Mouse (Mus musculus): ENCODE data around the gene Bex1. TPM values are rescaled to one million over a fixed set of nuclear protein-coding genes. Genes with fewer than 3 reads are reported as not detected.

Gene Bex1
- polyA plus RNA-seq, 1 experiment from 2014 or later, result 140 TPM

- ATAC-seq (ENCODE audit: low read depth), result no peak
- Histone ChIP-seq H3K4me3 (ENCODE audit: low read depth, low read length) (no peak overlapping the region), H3K4me2 (ENCODE audit: low read depth, low read length) (no peak overlapping the region), H3K36me3 (ENCODE audit: control insufficient read depth, insufficient read depth, low read length) (no peaks in the 10 kb centered on the region), H3K27ac (replicated peaks; ENCODE audit: low read depth, low read length) (no peak overlapping the region), H3K4me1 (ENCODE audit: control insufficient read depth, insufficient read depth, low read length) (no peaks in the 10 kb centered on the region), H3K9ac (ENCODE audit: low read depth, low read length) (no peak overlapping the region), H3K27me3 (replicated peaks; ENCODE audit: control insufficient read depth, insufficient read depth, low read length) (no peaks in the 10 kb centered on the region; the same call in 1 of the 2 replicates), H3K9me3 (ENCODE audit: control insufficient read depth, low read length) (no peaks in the 10 kb centered on the region)
- peak; percentile 18 for DNase-seq (ENCODE audit: low spot score)
- 59% methylated on average over 3 of the region's 3 CpGs for WGBS
These were observed 22.8 kb upstream of the Bex1 start for GRCm38 (mm10) chrX:136238118-136238517.

- ATAC-seq (ENCODE audit: low read depth) (no peak), DNase-seq (ENCODE audit: low spot score) (peak; percentile 44)
- peaks cover 5% of the 10 kb centered on the region for H3K27me3 ChIP-seq (replicated peaks; ENCODE audit: control insufficient read depth, insufficient read depth, low read length)
These were observed 12.5 kb upstream of the Bex1 start for GRCm38 (mm10) chrX:136227768-136228167.

GRCm38 (mm10) chrX:136223714-136224113 lies 8.4 kb upstream of the Bex1 start:
- H3K4me2 ChIP-seq (ENCODE audit: low read depth, low read length), result no peak overlapping the region
- no peaks in the 10 kb centered on the region for H3K9me3 ChIP-seq (ENCODE audit: control insufficient read depth, low read length)
- H3K27ac ChIP-seq (replicated peaks; ENCODE audit: low read depth, low read length), result no peak overlapping the region
- H3K9ac ChIP-seq (ENCODE audit: low read depth, low read length), result no peak overlapping the region
- peak; percentile 28 for DNase-seq (ENCODE audit: low spot score)
- no peaks in the 10 kb centered on the region for H3K36me3 ChIP-seq (ENCODE audit: control insufficient read depth, insufficient read depth, low read length)
- ATAC-seq (ENCODE audit: low read depth), result peak; percentile 47; the same call in 1 of the 2 replicates
- H3K4me1 ChIP-seq (ENCODE audit: control insufficient read depth, insufficient read depth, low read length), result no peaks in the 10 kb centered on the region
- WGBS, result 63% methylated on average over 6 of the region's 6 CpGs
- H3K27me3 ChIP-seq (replicated peaks; ENCODE audit: control insufficient read depth, insufficient read depth, low read length), result peaks cover 5% of the 10 kb centered on the region
- H3K4me3 ChIP-seq (ENCODE audit: low read depth, low read length), result no peak overlapping the region

More at GRCm38 (mm10) chrX:136227768-136228167, 12.5 kb upstream of the Bex1 start:
- H3K9ac ChIP-seq (ENCODE audit: low read depth, low read length), result no peak overlapping the region
- WGBS, result 48% methylated on average over 5 of the region's 5 CpGs
- H3K4me2 ChIP-seq (ENCODE audit: low read depth, low read length), result no peak overlapping the region
- H3K9me3 ChIP-seq (ENCODE audit: control insufficient read depth, low read length), result no peaks in the 10 kb centered on the region
- no peaks in the 10 kb centered on the region for H3K4me1 ChIP-seq (ENCODE audit: control insufficient read depth, insufficient read depth, low read length)
- H3K36me3 ChIP-seq (ENCODE audit: control insufficient read depth, insufficient read depth, low read length), result no peaks in the 10 kb centered on the region
- H3K4me3 ChIP-seq (ENCODE audit: low read depth, low read length), result no peak overlapping the region
- no peak overlapping the region for H3K27ac ChIP-seq (replicated peaks; ENCODE audit: low read depth, low read length)

GRCm38 (mm10) chrX:136216303-136216702 lies 990 bp upstream of the Bex1 start:
- WGBS, result 52% methylated on average over 1 of the region's 1 CpGs
- H3K4me2 ChIP-seq (ENCODE audit: low read depth, low read length), result no peak overlapping the region
- no peaks in the 10 kb centered on the region for H3K36me3 ChIP-seq (ENCODE audit: control insufficient read depth, insufficient read depth, low read length)
- ATAC-seq (ENCODE audit: low read depth), result no peak
- H3K27ac ChIP-seq (replicated peaks; ENCODE audit: low read depth, low read length), result no peak overlapping the region
- H3K9ac ChIP-seq (ENCODE audit: low read depth, low read length), result no peak overlapping the region
- H3K4me3 ChIP-seq (ENCODE audit: low read depth, low read length), result no peak overlapping the region
- no peaks in the 10 kb centered on the region for H3K9me3 ChIP-seq (ENCODE audit: control insufficient read depth, low read length)
- no peaks in the 10 kb centered on the region for H3K4me1 ChIP-seq (ENCODE audit: control insufficient read depth, insufficient read depth, low read length)
- H3K27me3 ChIP-seq (replicated peaks; ENCODE audit: control insufficient read depth, insufficient read depth, low read length), result no peaks in the 10 kb centered on the region
- peak; percentile 46 for DNase-seq (ENCODE audit: low spot score)

- Histone ChIP-seq H3K4me2 (ENCODE audit: low read depth, low read length) (no peak overlapping the region), H3K4me1 (ENCODE audit: control insufficient read depth, insufficient read depth, low read length) (no peaks in the 10 kb centered on the region), H3K36me3 (ENCODE audit: control insufficient read depth, insufficient read depth, low read length) (no peaks in the 10 kb centered on the region), H3K27me3 (replicated peaks; ENCODE audit: control insufficient read depth, insufficient read depth, low read length) (no peaks in the 10 kb centered on the region), H3K9ac (ENCODE audit: low read depth, low read length) (no peak overlapping the region), H3K9me3 (ENCODE audit: control insufficient read depth, low read length) (no peaks in the 10 kb centered on the region), H3K27ac (replicated peaks; ENCODE audit: low read depth, low read length) (no peak overlapping the region), H3K4me3 (ENCODE audit: low read depth, low read length) (no peak overlapping the region)
- DNase-seq (ENCODE audit: low spot score), result no peak
- WGBS, result 61% methylated on average over 2 of the region's 2 CpGs
- no peak for ATAC-seq (ENCODE audit: low read depth)
These were observed 1.9 kb downstream of the Bex1 start for GRCm38 (mm10) chrX:136213396-136213795.

- H3K4me2 ChIP-seq (ENCODE audit: low read depth, low read length), result no peak overlapping the region
- ATAC-seq (ENCODE audit: low read depth), result no peak
- H3K27ac ChIP-seq (replicated peaks; ENCODE audit: low read depth, low read length), result no peak overlapping the region
- H3K9ac ChIP-seq (ENCODE audit: low read depth, low read length), result no peak overlapping the region
- no peak overlapping the region for H3K4me3 ChIP-seq (ENCODE audit: low read depth, low read length)
- no peaks in the 10 kb centered on the region for H3K36me3 ChIP-seq (ENCODE audit: control insufficient read depth, insufficient read depth, low read length)
- DNase-seq (ENCODE audit: low spot score), result no peak
- H3K4me1 ChIP-seq (ENCODE audit: control insufficient read depth, insufficient read depth, low read length), result no peaks in the 10 kb centered on the region
- no peaks in the 10 kb centered on the region for H3K9me3 ChIP-seq (ENCODE audit: control insufficient read depth, low read length)
- H3K27me3 ChIP-seq (replicated peaks; ENCODE audit: control insufficient read depth, insufficient read depth, low read length), result no peaks in the 10 kb centered on the region; the same call in none of the 2 replicates
- 78% methylated on average over 6 of the region's 6 CpGs for WGBS
These were observed 10.9 kb downstream of the Bex1 start for GRCm38 (mm10) chrX:136204406-136204805.

- 0 out of 2 replicates have a peak within 1 kb of the TSS, but pooled peaks have one; percentile 28 for H3K27ac ChIP-seq (replicated peaks; ENCODE audit: low read depth, low read length)
- H3K4me2 ChIP-seq (ENCODE audit: low read depth, low read length), result peak within 1 kb of the TSS; percentile 62
- peak within 1 kb of the TSS; percentile 46 for H3K9ac ChIP-seq (ENCODE audit: low read depth, low read length)
- ATAC-seq (ENCODE audit: low read depth), result peak; percentile 78
- DNase-seq (ENCODE audit: low spot score), result peak; percentile 73
- no peaks in the 10 kb centered on the region; the same call in none of the 2 replicates for H3K27me3 ChIP-seq (replicated peaks; ENCODE audit: control insufficient read depth, insufficient read depth, low read length)
- no peaks in the 10 kb centered on the region for H3K36me3 ChIP-seq (ENCODE audit: control insufficient read depth, insufficient read depth, low read length)
- no peaks in the 10 kb centered on the region for H3K9me3 ChIP-seq (ENCODE audit: control insufficient read depth, low read length)
- H3K4me1 ChIP-seq (ENCODE audit: control insufficient read depth, insufficient read depth, low read length), result no peaks in the 10 kb centered on the region
- peak within 1 kb of the TSS; percentile 44 for H3K4me3 ChIP-seq (ENCODE audit: low read depth, low read length)
- WGBS, result 40% methylated on average over 9 of the region's 9 CpGs
These were observed 11.6 kb downstream of the Bex1 start, which contains the start of gene Tceal5 for GRCm38 (mm10) chrX:136203664-136204066. Gene Tceal5 (minus strand): TSS chrX:136203876.

- ATAC-seq (ENCODE audit: low read depth) (no peak), DNase-seq (ENCODE audit: low spot score) (no peak)
- Histone ChIP-seq H3K4me3 (ENCODE audit: low read depth, low read length) (peak overlapping the region; percentile 44), H3K9ac (ENCODE audit: low read depth, low read length) (peak overlapping the region; percentile 46; the same call in 1 of the 2 replicates), H3K27me3 (replicated peaks; ENCODE audit: control insufficient read depth, insufficient read depth, low read length) (no peaks in the 10 kb centered on the region; the same call in none of the 2 replicates), H3K36me3 (ENCODE audit: control insufficient read depth, insufficient read depth, low read length) (no peaks in the 10 kb centered on the region), H3K27ac (replicated peaks; ENCODE audit: low read depth, low read length) (0 out of 2 replicates have a peak overlapping the region, but pooled peaks have one; percentile 28), H3K4me1 (ENCODE audit: control insufficient read depth, insufficient read depth, low read length) (no peaks in the 10 kb centered on the region), H3K9me3 (ENCODE audit: control insufficient read depth, low read length) (no peaks in the 10 kb centered on the region), H3K4me2 (ENCODE audit: low read depth, low read length) (peak overlapping the region; percentile 62)
- WGBS, result 32% methylated on average over 7 of the region's 7 CpGs
These were observed 12.1 kb downstream of the Bex1 start for GRCm38 (mm10) chrX:136203257-136203656.

- DNase-seq (ENCODE audit: low spot score) (no peak), ATAC-seq (ENCODE audit: low read depth) (no peak)
- no peaks in the 10 kb centered on the region; the same call in 1 of the 2 replicates for H3K27me3 ChIP-seq (replicated peaks; ENCODE audit: control insufficient read depth, insufficient read depth, low read length)
- H3K9me3 ChIP-seq (ENCODE audit: control insufficient read depth, low read length), result no peaks in the 10 kb centered on the region
- H3K4me1 ChIP-seq (ENCODE audit: control insufficient read depth, insufficient read depth, low read length), result no peaks in the 10 kb centered on the region
- H3K27ac ChIP-seq (replicated peaks; ENCODE audit: low read depth, low read length), result no peak overlapping the region
- H3K4me2 ChIP-seq (ENCODE audit: low read depth, low read length), result no peak overlapping the region
- 45% methylated on average over 1 of the region's 1 CpGs for WGBS
- no peaks in the 10 kb centered on the region for H3K36me3 ChIP-seq (ENCODE audit: control insufficient read depth, insufficient read depth, low read length)
- no peak overlapping the region for H3K9ac ChIP-seq (ENCODE audit: low read depth, low read length)
- no peak overlapping the region for H3K4me3 ChIP-seq (ENCODE audit: low read depth, low read length)
These were observed 18.4 kb downstream of the Bex1 start for GRCm38 (mm10) chrX:136196873-136197272.
